Mouse (Mus musculus): ENCODE results near the gene Oosp2.

The Oosp2 gene

GRCm38 (mm10) chr19:11608172-11608571, 52.2 kb downstream of the Oosp2 start:
- no peak for DNase-seq (ENCODE audit: low read depth in 1 of 2, low spot score in 2 of 2)

DNA sequence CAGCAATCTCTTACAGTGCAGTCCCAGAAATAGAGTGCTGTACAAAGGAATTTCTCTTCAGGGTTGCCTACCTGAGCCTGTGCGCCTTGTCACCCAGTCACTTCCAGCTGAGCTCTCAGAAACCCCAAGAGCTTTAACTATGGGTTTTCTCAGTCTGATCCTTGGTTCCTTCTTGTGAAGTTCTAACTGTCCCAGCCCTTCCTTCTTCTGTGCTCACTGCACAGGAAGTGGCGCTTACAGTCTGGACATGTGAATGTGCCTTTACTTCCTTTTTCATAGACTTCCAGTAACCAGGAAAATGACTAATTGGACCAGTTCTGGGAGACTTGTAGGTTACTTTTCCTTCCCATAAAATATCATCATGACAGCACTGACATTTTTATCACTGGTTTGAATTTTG, 55.8 kb downstream of the Oosp2 start, which contains the start of gene Ms4a6d:
Ms4a6d (minus strand) TSS at position 247 of the 400 bp plus-strand sequence.
- DNase-seq (ENCODE audit: low read depth in 1 of 2, low spot score in 2 of 2), result no peak

- DNase-seq (ENCODE audit: low read depth in 1 of 2, low spot score in 2 of 2), result no peak
These were observed 58.3 kb downstream of the Oosp2 start for GRCm38 (mm10) chr19:11602026-11602425.

DNA sequence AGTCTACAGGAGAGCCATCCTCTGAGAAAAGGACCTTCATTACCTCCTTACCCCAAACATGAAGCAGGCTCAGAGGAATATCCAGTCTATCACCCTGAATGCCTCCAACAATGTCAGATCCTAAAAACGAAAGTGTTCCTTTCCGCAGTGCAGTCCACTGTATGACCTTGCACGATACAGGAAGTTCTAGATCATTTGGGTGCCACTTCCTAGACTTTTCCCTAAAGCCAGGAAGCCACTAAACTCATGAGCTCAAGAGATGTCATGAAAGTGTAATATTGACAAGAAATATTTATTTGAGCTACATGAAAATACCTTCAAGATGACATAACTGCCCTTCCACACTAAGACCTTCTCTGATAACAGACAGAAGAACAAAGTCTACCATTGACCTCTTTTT, 59.0 kb downstream of the Oosp2 start:
- no peak for DNase-seq (ENCODE audit: low read depth in 1 of 2, low spot score in 2 of 2)

All from monocyte, adult 2 months (primary cell).